Mouse (Mus musculus): Measurements from ENCODE around the gene Tcf15.

DNA sequence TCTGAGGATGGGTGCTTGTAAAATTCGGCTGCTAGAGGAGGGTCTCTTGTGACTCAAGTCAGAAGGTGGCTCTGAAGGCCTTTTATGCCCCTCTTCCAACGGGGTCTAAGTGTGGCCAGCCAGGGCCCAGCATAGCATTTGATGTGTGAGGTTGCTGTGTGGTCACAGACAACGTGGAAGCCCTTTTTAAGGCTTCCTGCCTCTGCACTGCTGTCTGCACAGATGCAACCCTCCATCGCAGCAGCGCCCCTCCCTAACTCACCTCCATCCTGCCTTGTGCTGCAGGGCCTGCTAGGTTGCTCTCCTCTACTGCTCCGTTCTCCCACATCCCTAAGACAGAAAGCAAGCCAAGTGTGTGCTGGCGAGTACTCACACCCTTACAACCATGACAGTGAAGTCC lies 46.8 kb downstream of the Tcf15 start:
- no peak for TF ChIP-seq CTCF (IDR thresholded peaks at IDR 0.05; ENCODE audit: control insufficient read depth, insufficient read depth, insufficient replicate concordance, low read depth, low read length)
- TF ChIP-seq POLR2A (IDR thresholded peaks at IDR 0.05; ENCODE audit: control insufficient read depth, low read depth, low read length): no peak
